Mouse (Mus musculus) embryo, embryonic 10 days (tissue): ENCODE measurements around the gene Rbbp7.

ENCODE experiments used
- DNase-seq: peaks from one replicate; pipeline ENCODE4 v3.0.0-alpha.2; 2015; ENCODE audit warnings: low spot score

Rbbp7 gene

GRCm38 (mm10) chrX:162828016-162828415 is 67.8 kb downstream of the Rbbp7 start:
- DNase-seq = no peak
